Mouse (Mus musculus): ENCODE results near the gene Ttbk1.

The Ttbk1 gene

GRCm38 (mm10) chr17:46418628-46419027 is 68.8 kb downstream of the Ttbk1 start:
- no peak for DNase-seq (ENCODE audit: low spot score in 2 of 2)

DNA sequence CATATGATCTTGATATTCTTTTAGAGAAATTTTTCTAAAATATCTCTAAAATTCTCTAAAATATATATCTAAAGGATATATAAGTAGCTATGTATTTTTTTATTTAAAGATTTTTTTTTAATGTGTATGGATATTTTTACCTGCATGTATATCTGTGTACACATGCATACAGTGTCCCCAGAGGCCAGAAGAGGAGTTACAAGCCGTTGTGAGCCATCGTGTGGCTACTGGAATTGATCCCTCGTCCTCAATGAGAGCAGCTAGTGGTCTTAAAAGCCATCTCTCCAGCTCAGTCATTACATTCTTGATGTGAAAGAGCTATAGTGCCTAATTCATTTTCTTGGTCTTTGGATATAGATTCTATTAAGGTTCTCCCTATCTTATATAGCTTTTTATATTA is 79.0 kb downstream of the Ttbk1 start:
- no peak for DNase-seq (ENCODE audit: low spot score in 2 of 2)

- no peak for DNase-seq (ENCODE audit: low spot score in 2 of 2)
Measured at GRCm38 (mm10) chr17:46394631-46395030, 92.8 kb downstream of the Ttbk1 start.

DNA sequence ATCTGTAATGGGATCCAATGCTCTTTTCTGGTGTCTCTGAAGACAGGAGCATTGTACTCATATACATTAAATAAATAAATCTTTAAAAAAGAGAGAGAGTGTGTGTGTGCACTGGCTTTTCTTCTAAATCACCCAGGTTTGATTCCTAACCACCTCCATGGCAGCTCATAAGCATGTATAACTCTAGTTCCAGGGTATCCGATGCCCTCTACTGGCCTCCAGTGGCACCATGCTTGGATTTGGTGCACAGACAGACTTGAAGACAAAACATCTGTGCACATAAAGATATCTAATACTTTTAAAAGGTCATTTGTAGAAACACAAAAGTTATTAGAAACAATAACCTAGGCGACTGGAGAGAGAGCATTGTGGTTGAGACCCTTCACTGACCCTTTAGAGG is 94.5 kb downstream of the Ttbk1 start:
- DNase-seq (ENCODE audit: low spot score in 2 of 2), result peak in 1 of 2 experiments; percentile 20
